Mouse (Mus musculus) gastrocnemius, adult 2 months (tissue): ENCODE measurements around the gene Slc39a10. TPM values are rescaled to one million over a fixed set of nuclear protein-coding genes. Genes with fewer than 3 reads are reported as not detected.
"Not testable (repeated sequence)": the region's sequence is repeated elsewhere in the genome, so short reads cannot be mapped to it uniquely, and the experiment has no call there.

ENCODE experiments used
- DNase-seq: peaks from one replicate; pipeline ENCODE4 v3.0.0; 2022
- H3K27ac ChIP-seq: fragments of 200-600 bp; 2 replicates; pipeline ENCODE4 v1.8.1; 2022; ENCODE audit warnings: mild to moderate bottlenecking
- H3K4me3 ChIP-seq: fragments of 200-600 bp; 2 replicates; pipeline ENCODE4 v1.8.1; 2022; ENCODE audit warnings: mild to moderate bottlenecking, moderate library complexity
- CTCF ChIP-seq: fragments of 200-600 bp; IDR thresholded peaks from 2 replicates; pipeline ENCODE4 v1.8.1; 2022; ENCODE audit warnings: antibody characterized with exemption, mild to moderate bottlenecking, moderate library complexity
- intact Hi-C: fragments of 180-260 bp; cut with DNase I; formaldehyde crosslinking; loops from one replicate; pipeline ENCODE4 v1.15.1; 2025
- total RNA-seq, 2 experiments: library from RNA; stranded (reverse); gene quantifications; 2 replicates each; pipeline ENCODE4 v1.2.3; 2021

Gene Slc39a10
- total RNA-seq, 2 experiments from 2014 or later, result 5.2 to 7.4 TPM

GRCm38 (mm10) chr1:46830066-46830843 lies 62.4 kb downstream of the Slc39a10 start:
- Histone ChIP-seq H3K27ac (no peak overlapping the region), H3K4me3 (no peak overlapping the region)
- no peak for DNase-seq
- intact Hi-C loops, result no loop called here
- no peak for TF ChIP-seq CTCF

- Histone ChIP-seq H3K4me3 (no peak overlapping the region), H3K27ac (no peak overlapping the region)
- TF ChIP-seq CTCF, result no peak
- intact Hi-C loops, result no loop called here
- no peak for DNase-seq
Observed at GRCm38 (mm10) chr1:46822256-46822972, 70.2 kb downstream of the Slc39a10 start.

- no peak for TF ChIP-seq CTCF
Observed at GRCm38 (mm10) chr1:46817934-46818333, 74.7 kb downstream of the Slc39a10 start.

GRCm38 (mm10) chr1:46808630-46809029 lies 84.0 kb downstream of the Slc39a10 start:
- H3K4me3 ChIP-seq, DNase-seq, H3K27ac ChIP-seq, intact Hi-C loops: not testable (repeated sequence)

More at GRCm38 (mm10) chr1:46817934-46818333, 74.7 kb downstream of the Slc39a10 start:
- intact Hi-C loops, result no loop called here
- H3K27ac ChIP-seq, result no peak overlapping the region
- DNase-seq, result no peak
- no peak overlapping the region for H3K4me3 ChIP-seq

GRCm38 (mm10) chr1:46805074-46805473 lies 87.6 kb downstream of the Slc39a10 start:
- no peak for DNase-seq
- no peak for TF ChIP-seq CTCF
- H3K4me3 ChIP-seq, result no peak overlapping the region
- intact Hi-C loops, result no loop called here
- no peak overlapping the region for H3K27ac ChIP-seq

- DNase-seq, intact Hi-C loops, H3K4me3 ChIP-seq, H3K27ac ChIP-seq: not testable (repeated sequence)
Observed at GRCm38 (mm10) chr1:46782227-46782626, 110.4 kb downstream of the Slc39a10 start.

- intact Hi-C loops, result not testable (repeated sequence)
Observed at GRCm38 (mm10) chr1:46770077-46770695, 122.5 kb downstream of the Slc39a10 start.

GRCm38 (mm10) chr1:46769318-46769717 lies 123.3 kb downstream of the Slc39a10 start:
- 0 out of 2 replicates have a peak, but pooled peaks have one; percentile 15 for TF ChIP-seq CTCF
- DNase-seq, intact Hi-C loops, H3K4me3 ChIP-seq, H3K27ac ChIP-seq: not testable (repeated sequence)

More at GRCm38 (mm10) chr1:46770077-46770695, 122.5 kb downstream of the Slc39a10 start:
- DNase-seq, H3K27ac ChIP-seq, H3K4me3 ChIP-seq: not testable (repeated sequence)

- H3K4me3 ChIP-seq, intact Hi-C loops, DNase-seq, H3K27ac ChIP-seq: not testable (repeated sequence)
Observed at GRCm38 (mm10) chr1:46764600-46764999, 128.1 kb downstream of the Slc39a10 start.
